Mouse (Mus musculus): ENCODE results near the gene Prkag2. TPM values are rescaled to one million over a fixed set of nuclear protein-coding genes. Genes with fewer than 3 reads are reported as not detected.
A peak's percentile ranks its signal among the peaks of the same experiment; 100 is the strongest.
"Not testable (repeated sequence)": the region's sequence is repeated elsewhere in the genome, so short reads cannot be mapped to it uniquely, and the experiment has no call there.

The Prkag2 gene
- polyA plus RNA-seq, 1 experiment from 2014 or later = 36.4 TPM

GRCm38 (mm10) chr5:25081545-25081944 is 18.9 kb downstream of the Prkag2 start:
- Histone ChIP-seq H3K9ac (ENCODE audit: low read depth, low read length) (no peak overlapping the region), H3K4me2 (ENCODE audit: low read length) (no peak overlapping the region), H3K4me3 (replicated peaks; ENCODE audit: low read depth, low read length) (no peak overlapping the region), H3K36me3 (ENCODE audit: insufficient read depth, low read length) (no peaks in the 10 kb centered on the region), H3K27ac (no peak overlapping the region), H3K4me1 (replicated peaks; ENCODE audit: insufficient read depth, low read length) (0 out of 2 replicates have a peak, but pooled peaks cover 8% of the 10 kb centered on the region), H3K27me3 (ENCODE audit: insufficient read depth, low read length) (no peaks in the 10 kb centered on the region), H3K9me3 (replicated peaks; ENCODE audit: low read length) (no peaks in the 10 kb centered on the region)
- ATAC-seq (replicated peaks; ENCODE audit: low FRiP score, low read depth) (no peak), DNase-seq (ENCODE audit: low spot score) (peak; percentile 6)
- 57% methylated on average over 16 of the region's 16 CpGs for WGBS
- no peak for TF ChIP-seq CTCF (IDR thresholded peaks at IDR 0.05; ENCODE audit: low read depth)

- H3K4me3 ChIP-seq (replicated peaks; ENCODE audit: low read depth, low read length) = no peak overlapping the region
- no peak overlapping the region for H3K4me2 ChIP-seq (ENCODE audit: low read length)
- 67% methylated on average over 3 of the region's 3 CpGs for whole genome bisulfite sequencing
- H3K27ac ChIP-seq = no peak overlapping the region
- H3K9ac ChIP-seq (ENCODE audit: low read depth, low read length) = no peak overlapping the region
- H3K36me3 ChIP-seq (ENCODE audit: insufficient read depth, low read length) = no peaks in the 10 kb centered on the region
- H3K9me3 ChIP-seq (replicated peaks; ENCODE audit: low read length) = no peaks in the 10 kb centered on the region
- DNase-seq (ENCODE audit: low spot score) = no peak
- 0 out of 2 replicates have a peak, but pooled peaks cover 8% of the 10 kb centered on the region for H3K4me1 ChIP-seq (replicated peaks; ENCODE audit: insufficient read depth, low read length)
- H3K27me3 ChIP-seq (ENCODE audit: insufficient read depth, low read length) = no peaks in the 10 kb centered on the region
- TF ChIP-seq CTCF (IDR thresholded peaks at IDR 0.05; ENCODE audit: low read depth) = no peak
- no peak for ATAC-seq (replicated peaks; ENCODE audit: low FRiP score, low read depth)
Measured at GRCm38 (mm10) chr5:25080994-25081393, 19.4 kb downstream of the Prkag2 start.

GRCm38 (mm10) chr5:25080438-25080945 is 19.9 kb downstream of the Prkag2 start:
- no peak overlapping the region for H3K9ac ChIP-seq (ENCODE audit: low read depth, low read length)
- no peak overlapping the region for H3K4me2 ChIP-seq (ENCODE audit: low read length)
- no peaks in the 10 kb centered on the region for H3K9me3 ChIP-seq (replicated peaks; ENCODE audit: low read length)
- no peak overlapping the region for H3K4me3 ChIP-seq (replicated peaks; ENCODE audit: low read depth, low read length)
- DNase-seq (ENCODE audit: low spot score) = no peak
- no peak overlapping the region for H3K27ac ChIP-seq
- 0 out of 2 replicates have a peak, but pooled peaks cover 8% of the 10 kb centered on the region for H3K4me1 ChIP-seq (replicated peaks; ENCODE audit: insufficient read depth, low read length)
- no peaks in the 10 kb centered on the region for H3K27me3 ChIP-seq (ENCODE audit: insufficient read depth, low read length)
- ATAC-seq (replicated peaks; ENCODE audit: low FRiP score, low read depth) = no peak
- TF ChIP-seq CTCF (IDR thresholded peaks at IDR 0.05; ENCODE audit: low read depth) = no peak
- 89% methylated on average over 9 of the region's 9 CpGs for WGBS
- H3K36me3 ChIP-seq (ENCODE audit: insufficient read depth, low read length) = no peaks in the 10 kb centered on the region

- Histone ChIP-seq H3K4me3 (replicated peaks; ENCODE audit: low read depth, low read length) (no peak overlapping the region), H3K9ac (ENCODE audit: low read depth, low read length) (no peak overlapping the region), H3K9me3 (replicated peaks; ENCODE audit: low read length) (no peaks in the 10 kb centered on the region), H3K4me2 (ENCODE audit: low read length) (no peak overlapping the region), H3K27ac (no peak overlapping the region), H3K27me3 (ENCODE audit: insufficient read depth, low read length) (no peaks in the 10 kb centered on the region), H3K36me3 (ENCODE audit: insufficient read depth, low read length) (no peaks in the 10 kb centered on the region), H3K4me1 (replicated peaks; ENCODE audit: insufficient read depth, low read length) (0 out of 2 replicates have a peak, but pooled peaks cover 8% of the 10 kb centered on the region)
- no peak for DNase-seq (ENCODE audit: low spot score)
- 80% methylated on average over 9 of the region's 9 CpGs for WGBS
- TF ChIP-seq CTCF (IDR thresholded peaks at IDR 0.05; ENCODE audit: low read depth) = no peak
- no peak for ATAC-seq (replicated peaks; ENCODE audit: low FRiP score, low read depth)
Measured at GRCm38 (mm10) chr5:25079766-25080265, 20.6 kb downstream of the Prkag2 start.

- peak; percentile 49 for DNase-seq (ENCODE audit: low spot score)
- Histone ChIP-seq H3K9ac (ENCODE audit: low read depth, low read length) (no peak overlapping the region), H3K4me2 (ENCODE audit: low read length) (no peak overlapping the region), H3K27me3 (ENCODE audit: insufficient read depth, low read length) (no peaks in the 10 kb centered on the region), H3K27ac (no peak overlapping the region), H3K36me3 (ENCODE audit: insufficient read depth, low read length) (no peaks in the 10 kb centered on the region), H3K4me3 (replicated peaks; ENCODE audit: low read depth, low read length) (no peak overlapping the region), H3K9me3 (replicated peaks; ENCODE audit: low read length) (no peaks in the 10 kb centered on the region), H3K4me1 (replicated peaks; ENCODE audit: insufficient read depth, low read length) (0 out of 2 replicates have a peak, but pooled peaks cover 8% of the 10 kb centered on the region)
- WGBS = 50% methylated on average over 8 of the region's 8 CpGs
- TF ChIP-seq CTCF (IDR thresholded peaks at IDR 0.05; ENCODE audit: low read depth) = no peak
- ATAC-seq (replicated peaks; ENCODE audit: low FRiP score, low read depth) = no peak
Measured at GRCm38 (mm10) chr5:25077873-25078651, 22.4 kb downstream of the Prkag2 start.

GRCm38 (mm10) chr5:25077258-25077657 is 23.2 kb downstream of the Prkag2 start:
- WGBS = 94% methylated on average over 13 of the region's 13 CpGs
- not testable (repeated sequence) for H3K4me1 ChIP-seq (replicated peaks; ENCODE audit: insufficient read depth, low read length); H3K9me3 ChIP-seq (replicated peaks; ENCODE audit: low read length); H3K4me3 ChIP-seq (replicated peaks; ENCODE audit: low read depth, low read length); H3K27ac ChIP-seq; H3K9ac ChIP-seq (ENCODE audit: low read depth, low read length); H3K4me2 ChIP-seq (ENCODE audit: low read length); ATAC-seq (replicated peaks; ENCODE audit: low FRiP score, low read depth); H3K36me3 ChIP-seq (ENCODE audit: insufficient read depth, low read length); H3K27me3 ChIP-seq (ENCODE audit: insufficient read depth, low read length); DNase-seq (ENCODE audit: low spot score)
